Mouse (Mus musculus): ENCODE measurements around the gene Dcst2. TPM values are rescaled to one million over a fixed set of nuclear protein-coding genes. Genes with fewer than 3 reads are reported as not detected.
A peak's percentile ranks its signal among the peaks of the same experiment; 100 is the strongest.

The Dcst2 gene
- total RNA-seq, 4 experiments from 2014 or later: 0.32 to 0.77 (median 0.42) TPM

GRCm38 (mm10) chr3:89331561-89331960 lies 30.2 kb upstream of the Dcst2 start:
- no peak for DNase-seq (ENCODE audit: low spot score in 2 of 2)

- DNase-seq (ENCODE audit: low spot score in 2 of 2): no peak
These were observed 29.8 kb upstream of the Dcst2 start for GRCm38 (mm10) chr3:89332013-89332412.

GRCm38 (mm10) chr3:89332476-89332875 lies 29.3 kb upstream of the Dcst2 start:
- no peak for DNase-seq (ENCODE audit: low spot score in 2 of 2)

- no peak for DNase-seq (ENCODE audit: low spot score in 2 of 2)
These were observed 28.7 kb upstream of the Dcst2 start for GRCm38 (mm10) chr3:89333053-89333452.

GRCm38 (mm10) chr3:89336529-89336928 lies 25.2 kb upstream of the Dcst2 start:
- no peak for DNase-seq (ENCODE audit: low spot score in 2 of 2)

- no peak for DNase-seq (ENCODE audit: low spot score in 2 of 2)
These were observed 24.6 kb upstream of the Dcst2 start for GRCm38 (mm10) chr3:89337062-89337720.

GRCm38 (mm10) chr3:89337721-89338578 lies 23.8 kb upstream of the Dcst2 start, which contains the start of gene Efna4:
Gene Efna4, minus strand, starts transcription at chr3:89338028.
- no peak for DNase-seq (ENCODE audit: low spot score in 2 of 2)

- DNase-seq (ENCODE audit: low spot score in 2 of 2): peak; percentile 51 to 69
These were observed 22.4 kb upstream of the Dcst2 start for GRCm38 (mm10) chr3:89339416-89339815.

GRCm38 (mm10) chr3:89340465-89340864 lies 21.3 kb upstream of the Dcst2 start:
- peak in 1 of 2 experiments; percentile 30 for DNase-seq (ENCODE audit: low spot score in 2 of 2)

- no peak for DNase-seq (ENCODE audit: low spot score in 2 of 2)
These were observed 20.0 kb upstream of the Dcst2 start for GRCm38 (mm10) chr3:89341794-89342193.

- no peak for DNase-seq (ENCODE audit: low spot score in 2 of 2)
These were observed 18.5 kb upstream of the Dcst2 start for GRCm38 (mm10) chr3:89343279-89343678.

GRCm38 (mm10) chr3:89346815-89347540 lies 14.8 kb upstream of the Dcst2 start:
- no peak for DNase-seq (ENCODE audit: low spot score in 2 of 2)

GRCm38 (mm10) chr3:89347916-89348315 lies 13.9 kb upstream of the Dcst2 start:
- DNase-seq (ENCODE audit: low spot score in 2 of 2): no peak

GRCm38 (mm10) chr3:89348911-89349868 lies 12.6 kb upstream of the Dcst2 start:
- DNase-seq (ENCODE audit: low spot score in 2 of 2): no peak

GRCm38 (mm10) chr3:89349869-89350501 lies 11.8 kb upstream of the Dcst2 start, which contains the start of gene Adam15:
Gene Adam15, minus strand, starts transcription at chr3:89349996.
- DNase-seq (ENCODE audit: low spot score in 2 of 2): peak; percentile 84 to 88

- DNase-seq (ENCODE audit: low spot score in 2 of 2): no peak
These were observed 10.5 kb upstream of the Dcst2 start for GRCm38 (mm10) chr3:89351271-89351670.

- peak; percentile 73 to 83 for DNase-seq (ENCODE audit: low spot score in 2 of 2)
These were observed 6.8 kb upstream of the Dcst2 start for GRCm38 (mm10) chr3:89354816-89355511.

- no peak for DNase-seq (ENCODE audit: low spot score in 2 of 2)
These were observed 6.3 kb upstream of the Dcst2 start for GRCm38 (mm10) chr3:89355512-89355902.

- DNase-seq (ENCODE audit: low spot score in 2 of 2): no peak
These were observed 5.7 kb upstream of the Dcst2 start for GRCm38 (mm10) chr3:89356029-89356428.

GRCm38 (mm10) chr3:89359630-89360029 lies 2.1 kb upstream of the Dcst2 start:
- DNase-seq (ENCODE audit: low spot score in 2 of 2): no peak
